Mouse (Mus musculus) embryo, embryonic 9.5 days (tissue): ENCODE results near the gene Gdf15.

Source experiments
- DNase-seq: peaks from one replicate; pipeline ENCODE4 v3.0.0-alpha.2; 2017; ENCODE audit errors: extremely low spot score

The Gdf15 gene

DNA sequence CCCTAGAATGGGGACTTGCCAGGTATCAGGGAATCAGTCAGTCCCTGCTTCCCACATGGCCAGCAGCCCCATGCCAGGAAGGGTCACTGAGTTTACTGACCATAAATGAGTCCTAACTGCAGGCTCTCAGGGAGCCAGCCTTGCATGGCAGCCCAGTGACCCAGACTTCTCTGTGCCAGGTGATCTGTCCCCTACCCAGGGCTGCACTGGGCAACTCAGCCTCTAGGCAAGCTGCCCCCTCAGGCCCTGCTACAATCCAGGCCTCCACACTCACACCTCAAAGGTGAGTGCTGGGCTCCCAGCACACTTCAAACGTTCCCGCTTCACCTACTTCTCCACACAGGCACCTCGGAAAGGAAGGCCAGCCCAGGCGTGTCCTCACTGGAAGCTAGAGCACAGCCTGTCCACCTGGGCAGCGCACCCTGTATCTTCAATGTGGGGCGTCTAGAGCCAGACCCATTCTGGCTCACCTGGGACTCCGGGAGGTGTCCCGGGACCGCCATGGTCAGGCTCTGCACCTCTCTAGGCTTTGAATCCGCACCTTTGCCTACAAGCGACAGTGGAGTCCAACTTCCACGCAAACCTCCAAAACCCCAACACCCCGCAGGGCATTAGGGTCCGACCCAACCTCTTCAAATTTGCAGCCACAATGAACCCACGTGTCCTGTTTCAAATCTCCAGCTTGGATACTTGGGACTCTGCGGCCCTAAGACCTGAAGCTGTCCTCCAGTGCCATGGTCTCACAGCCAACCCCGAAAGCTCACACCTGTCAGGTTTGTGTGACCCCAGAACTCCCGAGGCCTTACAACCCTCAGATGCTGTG, 25.3 kb downstream of the Gdf15 start:
- no peak for DNase-seq

DNA sequence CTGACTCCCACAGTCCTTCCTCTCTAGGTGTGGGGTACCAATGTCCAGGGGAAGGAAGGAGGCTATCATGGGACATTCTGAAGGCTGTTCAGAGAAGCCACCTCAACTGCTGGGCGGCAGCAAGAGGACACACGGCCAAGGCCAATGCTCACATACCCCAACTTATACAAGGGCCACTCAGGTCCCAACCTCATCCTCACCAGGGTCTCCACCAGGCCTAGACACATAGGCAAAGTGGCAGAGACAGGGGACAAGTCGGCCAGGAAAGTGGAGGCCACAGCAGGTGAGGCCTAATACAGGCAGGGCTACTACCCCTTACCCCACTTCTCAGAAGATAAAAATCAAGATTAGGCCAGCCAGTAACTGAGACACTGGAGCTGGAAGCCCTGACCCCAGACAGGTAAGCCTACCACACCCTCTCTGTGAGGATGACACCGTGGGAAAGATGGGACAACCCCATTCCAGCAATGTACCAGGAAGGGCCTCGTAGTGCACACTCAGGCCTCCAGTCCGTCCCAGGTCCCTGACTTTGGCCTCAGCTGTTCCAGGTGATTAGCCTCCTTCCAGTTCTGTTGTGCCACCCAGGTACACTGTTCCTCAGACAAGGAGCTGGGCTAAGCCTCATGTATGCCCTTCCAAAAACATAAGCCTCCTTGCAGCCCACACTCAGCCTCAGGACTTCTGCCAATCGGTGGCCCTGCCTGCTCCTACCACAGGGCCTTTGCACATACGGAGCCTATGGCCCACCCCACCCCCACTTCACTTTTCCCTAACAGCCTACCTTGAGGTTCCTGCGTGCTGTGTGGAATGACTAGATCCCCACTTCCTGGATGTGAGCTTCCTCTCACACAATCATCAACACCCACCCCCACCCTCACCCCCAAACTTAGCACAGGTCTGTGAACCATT, 26.1 kb downstream of the Gdf15 start:
- DNase-seq: no peak

GRCm38 (mm10) chr8:70604558-70604957, 27.7 kb downstream of the Gdf15 start:
- DNase-seq: no peak

- no peak for DNase-seq
Measured at GRCm38 (mm10) chr8:70602139-70602811, 30.0 kb downstream of the Gdf15 start.

- DNase-seq: peak; percentile 92
Measured at GRCm38 (mm10) chr8:70601271-70601649, 31.0 kb downstream of the Gdf15 start.

DNA sequence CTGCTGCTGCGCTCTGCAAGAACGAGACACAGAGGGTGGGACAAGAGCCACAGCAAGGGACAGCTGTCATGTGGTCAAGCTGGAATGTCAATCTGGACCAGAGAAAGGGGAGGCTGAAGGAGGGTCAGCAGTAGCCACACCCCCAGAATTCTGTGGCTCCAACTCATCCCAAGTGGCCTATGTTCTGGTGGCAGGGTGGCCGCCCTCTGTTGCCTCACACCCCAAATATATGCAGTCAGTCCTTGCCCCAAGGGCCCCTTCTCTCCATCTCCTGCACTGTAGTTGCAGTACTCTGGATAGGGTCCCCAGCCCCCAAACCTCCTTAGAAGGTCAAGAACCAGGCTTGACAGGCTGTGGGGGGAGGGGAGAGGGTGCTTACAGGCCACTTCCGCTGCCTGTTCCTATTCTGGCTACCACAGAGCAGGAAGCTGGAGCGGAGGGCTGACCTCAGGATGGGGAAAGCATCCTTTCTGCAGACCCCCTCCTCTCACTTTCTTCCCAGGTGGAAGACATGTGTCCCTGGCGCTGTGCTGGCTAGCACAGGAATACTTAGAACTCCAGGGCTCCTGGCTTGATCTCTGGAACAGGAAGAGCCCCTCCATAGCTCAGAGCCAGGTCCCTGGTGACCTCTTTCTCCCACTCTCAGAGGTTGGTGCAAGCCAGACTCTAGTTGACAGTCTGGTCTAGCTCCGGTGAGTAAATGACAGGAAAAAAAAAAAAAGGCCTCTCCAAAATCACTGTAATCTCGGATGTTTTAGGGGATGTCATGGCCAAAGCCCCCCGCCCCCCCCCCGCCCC, 31.6 kb downstream of the Gdf15 start:
- DNase-seq: peak; percentile 66

- DNase-seq: no peak
Measured at GRCm38 (mm10) chr8:70599507-70600290, 32.6 kb downstream of the Gdf15 start.

- no peak for DNase-seq
Measured at GRCm38 (mm10) chr8:70598722-70599121, 33.5 kb downstream of the Gdf15 start.

- peak; percentile 89 for DNase-seq
Measured at GRCm38 (mm10) chr8:70598283-70598682, 34.0 kb downstream of the Gdf15 start.

- DNase-seq: peak; percentile 47
Measured at GRCm38 (mm10) chr8:70597417-70598272, 34.6 kb downstream of the Gdf15 start.

DNA sequence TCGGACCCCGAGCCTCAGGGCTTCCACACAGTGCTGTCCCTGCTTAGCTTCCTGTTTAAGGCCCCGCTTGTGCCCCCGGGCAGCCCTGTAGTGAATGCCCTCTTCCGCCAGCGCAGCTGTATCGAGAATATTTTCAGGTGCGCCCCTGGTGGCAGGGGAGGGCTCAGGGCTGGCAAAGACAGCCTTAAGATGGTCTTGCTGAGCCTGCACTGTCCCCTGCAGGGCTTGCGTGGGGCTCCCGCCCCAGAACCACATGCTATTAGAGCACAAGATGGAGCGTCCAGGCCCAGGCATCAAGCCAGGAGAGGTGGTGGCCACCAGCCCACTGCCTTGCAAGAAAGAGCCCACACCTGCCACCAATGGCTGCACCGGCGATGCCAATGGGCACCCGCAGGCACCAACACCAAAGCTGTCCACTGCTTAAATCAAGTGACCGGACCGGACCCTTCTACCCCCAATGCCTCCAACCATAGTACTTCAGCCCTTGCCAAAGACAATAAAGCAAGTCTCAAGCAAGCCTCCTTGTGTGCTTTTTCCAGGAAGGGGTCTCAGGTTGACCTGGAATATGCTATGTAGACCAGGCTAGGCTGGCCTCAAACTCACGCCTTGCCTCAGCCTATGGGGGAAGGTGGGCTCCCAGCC, 35.4 kb downstream of the Gdf15 start:
- no peak for DNase-seq

DNA sequence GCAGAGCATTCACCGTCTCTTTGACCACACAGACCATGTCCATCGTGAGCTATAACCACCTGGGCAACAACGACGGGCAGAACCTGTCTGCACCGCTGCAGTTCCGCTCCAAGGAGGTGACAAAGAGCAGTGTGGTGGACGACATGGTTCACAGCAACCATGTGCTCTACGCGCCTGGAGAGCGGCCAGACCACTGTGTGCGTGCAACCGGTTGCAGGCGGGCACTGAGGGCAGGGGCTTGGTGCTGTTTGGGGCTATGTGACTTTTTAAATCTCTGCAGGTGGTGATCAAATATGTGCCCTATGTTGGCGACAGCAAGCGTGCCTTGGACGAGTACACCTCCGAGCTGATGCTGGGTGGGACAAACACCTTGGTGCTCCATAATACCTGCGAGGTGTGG, 36.0 kb downstream of the Gdf15 start:
- no peak for DNase-seq

DNA sequence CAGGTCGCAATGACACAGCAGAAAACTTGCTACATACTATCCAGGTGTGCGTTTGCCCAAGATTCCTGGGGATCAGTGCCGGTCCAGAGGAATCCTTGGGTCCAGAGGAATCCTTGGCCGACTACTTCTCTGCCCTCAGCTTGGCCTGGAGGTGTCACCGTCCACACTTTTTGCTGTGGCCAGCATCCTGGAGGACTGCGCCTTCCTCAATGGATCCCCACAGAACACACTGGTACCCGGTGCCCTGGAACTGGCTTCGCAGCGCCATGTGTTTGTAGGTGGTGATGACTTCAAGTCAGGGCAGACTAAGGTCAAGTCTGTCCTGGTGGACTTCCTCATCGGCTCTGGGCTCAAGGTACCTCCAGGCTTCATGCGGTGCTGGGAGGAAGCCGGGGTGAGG, 36.4 kb downstream of the Gdf15 start:
- no peak for DNase-seq

GRCm38 (mm10) chr8:70594621-70595564, 37.4 kb downstream of the Gdf15 start:
- DNase-seq: peak; percentile 53

- peak; percentile 95 for DNase-seq
Measured at GRCm38 (mm10) chr8:70593961-70594609, 38.2 kb downstream of the Gdf15 start, which contains the start of gene Isyna1. TSS of gene Isyna1 (plus strand) at chr8:70594373.

GRCm38 (mm10) chr8:70593173-70593572, 39.1 kb downstream of the Gdf15 start:
- no peak for DNase-seq

- no peak for DNase-seq
Measured at GRCm38 (mm10) chr8:70591569-70591968, 40.7 kb downstream of the Gdf15 start.
